Mouse (Mus musculus) megakaryocyte, embryonic 14.5 days (primary cell): ENCODE measurements around the gene Atg7. TPM values are rescaled to one million over a fixed set of nuclear protein-coding genes. Genes with fewer than 3 reads are reported as not detected.

Experiments used
- H3K27me3 ChIP-seq: replicated peaks from 2 replicates; pipeline ENCODE3; 2012; ENCODE audit warnings: inconsistent platforms
- H3K36me3 ChIP-seq: replicated peaks from 2 replicates; pipeline ENCODE3; 2012; ENCODE audit warnings: low read length, inconsistent platforms, mixed read lengths
- H3K4me1 ChIP-seq: 2 replicates; pipeline ENCODE4 v1.6.1; 2012; ENCODE audit warnings: inconsistent platforms
- H3K4me3 ChIP-seq: replicated peaks from 2 replicates; pipeline ENCODE3; 2012; ENCODE audit warnings: moderate library complexity, mild to moderate bottlenecking, inconsistent platforms
- H3K9me3 ChIP-seq: 2 replicates; pipeline ENCODE4 v1.6.1; 2012; ENCODE audit warnings: inconsistent platforms
- FLI1 ChIP-seq: IDR thresholded peaks from 2 replicates; pipeline ENCODE4 v1.6.1; 2012; ENCODE audit warnings: low read length, inconsistent platforms, mixed read lengths
- GATA1 ChIP-seq: IDR thresholded peaks from 3 replicates; pipeline ENCODE4 v1.6.1; 2012; ENCODE audit warnings: mixed read lengths, low read length, inconsistent platforms, borderline replicate concordance
- polyA plus RNA-seq: library from polyadenylated mRNA; stranded (reverse); fragments of >175 nt; gene quantifications from 2 replicates; pipeline ENCODE4 v1.2.3, GENCODE M21; 2012; ENCODE audit warnings: low replicate concordance; ENCODE audit not compliant: insufficient read depth

Atg7 gene
- polyA plus RNA-seq, 1 experiment, result 92.9 TPM

DNA sequence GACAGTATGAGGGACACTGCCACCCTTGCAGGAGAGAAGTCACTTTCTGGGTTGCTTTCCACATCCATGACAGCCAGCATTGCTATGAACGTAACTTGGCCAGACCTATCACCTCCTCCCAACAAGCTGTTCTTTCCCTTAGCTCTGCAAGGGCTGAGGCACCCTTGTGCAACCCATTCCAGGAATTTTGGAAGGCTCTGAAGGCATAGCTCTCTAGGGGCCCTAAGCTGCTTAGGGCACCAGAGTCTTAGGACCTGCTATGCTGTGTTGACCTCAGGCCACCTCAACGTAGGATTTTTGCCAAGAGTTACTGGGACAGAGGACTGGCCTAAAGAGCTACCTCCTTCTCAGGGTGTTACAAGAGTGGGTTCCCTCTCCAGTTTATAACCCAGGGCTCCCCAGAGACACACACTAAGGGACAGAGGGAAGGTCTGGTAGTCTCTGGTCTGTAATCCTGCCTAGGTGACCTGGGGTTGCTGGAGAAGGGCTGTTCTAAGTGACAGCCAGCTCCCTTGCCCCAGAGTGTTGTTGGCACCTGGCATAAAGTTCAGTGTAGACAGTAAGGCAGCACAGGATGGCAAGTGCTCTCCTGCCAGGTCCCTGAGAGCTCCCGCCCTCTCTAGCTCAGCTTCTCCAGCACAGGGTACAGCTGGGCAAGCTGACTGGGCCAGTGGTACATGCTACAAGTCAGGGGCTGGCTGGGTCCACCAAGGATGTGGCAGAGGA lies 215.3 kb downstream of the Atg7 start:
- no peak for TF ChIP-seq GATA1
- no peak for TF ChIP-seq FLI1
- Histone ChIP-seq H3K27me3 (no peaks in the 10 kb centered on the region), H3K4me3 (no peak overlapping the region), H3K36me3 (peaks cover 79% of the 10 kb centered on the region), H3K9me3 (no peaks in the 10 kb centered on the region), H3K4me1 (peaks cover 77% of the 10 kb centered on the region)

- Histone ChIP-seq H3K4me1 (peaks cover 80% of the 10 kb centered on the region), H3K27me3 (no peaks in the 10 kb centered on the region)
- no peak for TF ChIP-seq GATA1
- no peak for TF ChIP-seq FLI1
These were observed 215.8 kb downstream of the Atg7 start for GRCm38 (mm10) chr6:114858722-114859053.

GRCm38 (mm10) chr6:114860677-114861568 lies 218.0 kb downstream of the Atg7 start:
- Histone ChIP-seq H3K36me3 (peaks cover 96% of the 10 kb centered on the region), H3K9me3 (no peaks in the 10 kb centered on the region), H3K4me1 (peaks cover 77% of the 10 kb centered on the region), H3K27me3 (no peaks in the 10 kb centered on the region), H3K4me3 (no peak overlapping the region)
- TF ChIP-seq GATA1 (no peak), FLI1 (no peak)

More at GRCm38 (mm10) chr6:114858722-114859053, 215.8 kb downstream of the Atg7 start:
- no peak overlapping the region for H3K4me3 ChIP-seq
- H3K36me3 ChIP-seq, result peaks cover 84% of the 10 kb centered on the region
- no peaks in the 10 kb centered on the region for H3K9me3 ChIP-seq

DNA sequence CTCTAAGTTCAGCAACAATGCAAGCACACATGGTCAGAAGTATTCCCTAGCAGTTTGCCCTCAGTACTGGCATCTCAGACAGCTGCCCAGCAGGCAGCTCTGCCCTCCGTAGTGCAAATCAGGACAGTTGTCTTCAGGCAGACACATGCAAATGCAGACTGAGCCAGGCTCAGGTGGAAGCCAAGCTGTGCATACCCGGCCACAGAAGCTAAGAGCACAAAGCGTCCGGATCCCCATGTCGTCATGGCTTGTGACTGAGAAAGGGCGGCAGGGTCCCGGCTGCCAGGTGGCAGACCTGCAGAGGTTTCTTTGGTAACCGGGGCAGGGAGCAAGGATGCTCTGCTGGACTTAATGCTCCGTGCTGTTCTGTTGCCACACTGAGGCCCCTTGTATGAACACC lies 218.7 kb downstream of the Atg7 start:
- peaks cover 79% of the 10 kb centered on the region for H3K4me1 ChIP-seq
- TF ChIP-seq GATA1, result no peak
- TF ChIP-seq FLI1, result no peak
- H3K27me3 ChIP-seq, result no peaks in the 10 kb centered on the region
- H3K9me3 ChIP-seq, result no peaks in the 10 kb centered on the region
- H3K36me3 ChIP-seq, result peaks cover 96% of the 10 kb centered on the region
- no peak overlapping the region for H3K4me3 ChIP-seq

DNA sequence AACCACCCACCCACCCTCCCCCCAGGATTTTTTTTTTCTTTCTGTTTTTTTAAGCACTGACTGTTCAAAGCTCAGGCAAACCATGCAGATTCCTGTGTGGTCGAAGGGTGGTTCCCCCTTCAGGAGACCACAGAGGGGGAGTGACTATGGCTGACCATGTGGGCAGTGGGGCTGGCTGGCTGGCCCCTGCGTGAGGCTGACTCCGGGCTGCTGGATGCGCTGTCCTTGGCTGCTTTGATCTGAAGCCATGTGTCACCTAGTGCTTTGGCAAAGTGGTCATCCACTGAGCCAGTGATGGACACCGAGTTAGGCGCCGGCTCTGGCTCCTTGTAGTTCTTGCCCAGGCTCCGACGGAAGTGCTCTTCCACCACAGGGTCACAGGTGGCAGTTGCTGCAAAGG lies 219.1 kb downstream of the Atg7 start:
- Histone ChIP-seq H3K4me3 (no peak overlapping the region), H3K4me1 (peaks cover 81% of the 10 kb centered on the region), H3K36me3 (peaks cover 96% of the 10 kb centered on the region), H3K27me3 (no peaks in the 10 kb centered on the region), H3K9me3 (no peaks in the 10 kb centered on the region)
- no peak for TF ChIP-seq FLI1
- TF ChIP-seq GATA1, result no peak

DNA sequence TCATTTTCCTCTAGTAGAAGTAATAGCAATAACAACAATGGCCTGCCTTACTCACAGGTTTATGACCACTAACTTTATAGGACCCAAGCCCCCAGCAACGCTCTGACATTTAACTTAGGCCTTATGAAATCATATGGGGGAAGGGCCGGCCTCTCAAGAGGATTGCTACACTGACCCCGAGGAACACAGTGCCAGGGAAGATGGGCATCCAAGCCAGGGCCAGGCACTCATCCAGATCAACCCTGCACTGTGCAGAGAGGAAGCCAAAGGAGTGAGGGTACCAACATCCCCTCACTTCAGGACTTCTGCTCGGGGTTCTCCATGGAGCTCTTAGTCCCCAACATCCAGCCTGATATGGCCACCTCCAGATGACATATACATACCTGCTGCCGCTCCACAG lies 220.6 kb downstream of the Atg7 start:
- TF ChIP-seq FLI1 (no peak), GATA1 (no peak)
- Histone ChIP-seq H3K9me3 (no peaks in the 10 kb centered on the region), H3K27me3 (no peaks in the 10 kb centered on the region), H3K36me3 (peaks cover 96% of the 10 kb centered on the region), H3K4me1 (peaks cover 81% of the 10 kb centered on the region), H3K4me3 (no peak overlapping the region)

GRCm38 (mm10) chr6:114864421-114864820 lies 221.5 kb downstream of the Atg7 start:
- Histone ChIP-seq H3K9me3 (no peaks in the 10 kb centered on the region), H3K4me3 (no peak overlapping the region), H3K4me1 (peaks cover 81% of the 10 kb centered on the region), H3K27me3 (no peaks in the 10 kb centered on the region), H3K36me3 (peaks cover 96% of the 10 kb centered on the region)
- TF ChIP-seq FLI1 (no peak), GATA1 (no peak)

DNA sequence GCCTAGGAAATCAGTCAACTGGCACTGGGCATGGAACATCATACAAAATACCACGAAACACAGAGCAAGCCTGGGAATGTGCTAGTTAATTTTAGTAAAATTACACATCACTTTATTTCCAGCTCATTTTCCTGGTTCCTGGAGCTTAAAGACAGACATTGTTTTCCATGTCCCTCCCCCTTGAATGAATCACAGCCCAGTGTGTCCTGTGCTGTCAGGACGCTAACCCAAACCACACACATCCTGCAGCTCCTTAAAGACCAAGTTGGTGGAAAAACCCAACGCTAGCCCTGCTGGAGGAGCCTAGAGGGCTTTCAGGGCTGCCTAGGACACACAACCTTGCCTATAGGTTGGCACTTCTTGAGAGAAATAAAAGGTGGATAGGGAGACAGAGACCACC lies 223.2 kb downstream of the Atg7 start:
- Histone ChIP-seq H3K4me3 (no peak overlapping the region), H3K27me3 (no peaks in the 10 kb centered on the region), H3K9me3 (no peaks in the 10 kb centered on the region), H3K36me3 (peaks cover 96% of the 10 kb centered on the region), H3K4me1 (peaks cover 89% of the 10 kb centered on the region)
- no peak for TF ChIP-seq GATA1
- TF ChIP-seq FLI1, result no peak

DNA sequence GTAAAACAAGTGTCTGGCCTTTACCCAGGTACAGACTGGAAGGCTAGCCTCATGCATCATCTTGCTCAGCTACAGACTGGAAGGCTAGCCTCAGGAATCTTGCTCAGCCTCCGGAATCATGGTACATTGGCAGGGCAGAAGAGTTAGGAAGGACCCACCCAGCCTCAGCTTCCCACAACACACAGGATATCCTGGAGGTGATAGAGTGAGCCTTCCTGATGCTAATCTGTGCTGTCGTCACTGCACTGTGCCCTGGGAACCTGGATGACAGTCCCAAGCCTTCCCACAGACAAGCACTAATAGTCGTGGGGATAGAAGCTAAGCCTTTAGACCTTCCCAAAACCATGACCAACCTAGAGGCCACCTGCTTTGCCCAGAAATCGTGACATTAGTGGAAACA lies 223.7 kb downstream of the Atg7 start:
- Histone ChIP-seq H3K4me1 (peaks cover 89% of the 10 kb centered on the region), H3K4me3 (peak overlapping the region; percentile 52), H3K9me3 (no peaks in the 10 kb centered on the region), H3K27me3 (no peaks in the 10 kb centered on the region), H3K36me3 (peaks cover 96% of the 10 kb centered on the region)
- TF ChIP-seq FLI1, result no peak
- no peak for TF ChIP-seq GATA1

GRCm38 (mm10) chr6:114868656-114869055 lies 225.8 kb downstream of the Atg7 start:
- no peaks in the 10 kb centered on the region for H3K27me3 ChIP-seq
- peaks cover 94% of the 10 kb centered on the region for H3K36me3 ChIP-seq
- TF ChIP-seq GATA1 (no peak), FLI1 (no peak)
- no peaks in the 10 kb centered on the region for H3K9me3 ChIP-seq
- peaks cover 95% of the 10 kb centered on the region for H3K4me1 ChIP-seq
- H3K4me3 ChIP-seq, result no peak overlapping the region

- TF ChIP-seq GATA1 (no peak), FLI1 (no peak)
- Histone ChIP-seq H3K4me3 (no peak overlapping the region), H3K27me3 (no peaks in the 10 kb centered on the region), H3K36me3 (peaks cover 90% of the 10 kb centered on the region), H3K4me1 (peaks cover 95% of the 10 kb centered on the region), H3K9me3 (no peaks in the 10 kb centered on the region)
These were observed 226.7 kb downstream of the Atg7 start for GRCm38 (mm10) chr6:114869501-114870076.
